Mouse (Mus musculus) adrenal gland (tissue): ENCODE data around the gene Gm44502.

Source experiments
- intact Hi-C: fragments of 180-260 bp; cut with DNase I; formaldehyde crosslinking; loops from one replicate; pipeline ENCODE4 v1.15.1; 2025

Gene Gm44502

DNA sequence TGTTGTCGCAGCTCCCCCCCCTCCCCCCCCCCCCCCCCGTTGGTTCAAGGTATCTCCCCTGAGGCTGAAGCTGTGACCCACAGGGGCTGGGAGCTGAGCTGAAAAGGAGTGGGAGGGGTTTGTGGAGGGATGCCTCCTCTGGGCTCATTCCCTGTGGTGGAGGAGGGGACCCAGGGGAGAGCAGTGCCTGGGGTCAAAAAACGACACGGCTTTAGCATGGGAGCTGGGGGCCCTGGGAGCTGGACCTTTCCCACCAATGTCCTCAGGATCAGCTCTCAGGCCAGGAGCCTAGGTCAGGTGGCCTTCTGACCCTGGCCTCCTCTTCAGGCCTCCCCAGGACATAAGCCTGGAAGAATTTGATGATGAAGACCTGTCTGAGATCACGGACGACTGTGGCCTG is 25.4 kb upstream of the Gm44502 start:
- intact Hi-C loops = no loop called here

- intact Hi-C loops = no loop called here
Measured at GRCm38 (mm10) chr15:89453865-89454478, 24.5 kb upstream of the Gm44502 start, which contains the start of gene Mapk8ip2. Gene Mapk8ip2 (plus strand): TSS chr15:89453913.

GRCm38 (mm10) chr15:89452906-89453864 is 23.7 kb upstream of the Gm44502 start:
- intact Hi-C loops = no loop called here

- intact Hi-C loops = no loop called here
Measured at GRCm38 (mm10) chr15:89442486-89443070, 13.1 kb upstream of the Gm44502 start.

DNA sequence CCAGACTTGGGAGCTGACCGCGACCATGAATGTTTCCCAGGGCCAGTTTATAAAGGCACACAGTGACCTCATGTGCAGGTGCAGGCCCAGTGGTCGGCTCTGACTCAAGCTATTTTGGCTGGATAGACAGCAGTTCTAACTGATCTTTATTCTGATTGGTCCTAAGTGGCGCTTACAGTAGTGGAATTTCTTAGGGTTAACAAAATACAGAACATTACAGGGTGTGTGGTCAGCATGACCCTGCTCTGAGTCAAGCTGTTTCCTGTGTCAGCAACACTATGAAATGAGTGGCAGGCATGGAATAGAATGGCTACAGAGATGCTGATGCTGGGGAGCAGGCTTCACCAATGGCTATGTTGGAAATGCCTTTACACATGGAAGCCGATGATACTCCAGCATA is 6.4 kb upstream of the Gm44502 start:
- intact Hi-C loops = no loop called here

DNA sequence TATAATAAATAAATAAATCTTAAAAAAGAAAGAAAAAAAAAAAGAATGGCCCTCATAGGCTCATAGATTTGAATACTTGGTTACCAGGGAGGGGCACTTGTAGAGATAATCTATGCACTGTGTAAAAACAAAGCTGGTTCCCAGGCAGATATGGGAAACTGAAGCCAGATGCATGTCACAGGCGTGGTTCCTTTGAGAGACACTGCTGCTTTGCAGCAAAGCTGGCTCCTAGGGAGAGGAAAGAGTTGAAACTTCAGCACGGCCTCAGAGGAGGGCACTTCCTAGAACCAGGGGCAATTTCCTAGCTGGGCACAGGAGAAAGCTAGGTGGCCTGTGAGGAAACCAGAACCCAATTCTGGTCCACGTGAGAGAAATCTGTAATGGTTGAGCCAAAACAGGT is 4.6 kb upstream of the Gm44502 start:
- intact Hi-C loops = loop anchor here (5.0 kb wide), 1 partner anchor 57 kb away; the partner anchor contains the start of genes Odf3b and Tymp

- intact Hi-C loops = loop anchor here (5.0 kb wide), 1 partner anchor 56 kb away; the partner anchor contains the start of genes Odf3b and Tymp
Measured at GRCm38 (mm10) chr15:89432946-89433345, 3.5 kb upstream of the Gm44502 start.

- intact Hi-C loops = loop anchor here (5.0 kb wide), 1 partner anchor 55 kb away; the partner anchor contains the start of genes Odf3b and Tymp
Measured at GRCm38 (mm10) chr15:89431806-89432205, 2.3 kb upstream of the Gm44502 start.

GRCm38 (mm10) chr15:89431271-89431670 is 1.8 kb upstream of the Gm44502 start:
- intact Hi-C loops = loop anchor here (5.0 kb wide), 1 partner anchor 54 kb away; the partner anchor contains the start of genes Odf3b and Tymp

- intact Hi-C loops = loop anchor here (5.0 kb wide), 1 partner anchor 53 kb away; the partner anchor contains the start of genes Odf3b and Tymp
Measured at GRCm38 (mm10) chr15:89430771-89431170, 1.3 kb upstream of the Gm44502 start.

GRCm38 (mm10) chr15:89430341-89430740 is 845 bp upstream of the Gm44502 start:
- intact Hi-C loops = loop anchor here (5.0 kb wide), 1 partner anchor 53 kb away; the partner anchor contains the start of genes Odf3b and Tymp

GRCm38 (mm10) chr15:89428821-89429351 is 610 bp downstream of the Gm44502 start:
- intact Hi-C loops = no loop called here

- intact Hi-C loops = no loop called here
Measured at GRCm38 (mm10) chr15:89428136-89428790, 1.2 kb downstream of the Gm44502 start.

DNA sequence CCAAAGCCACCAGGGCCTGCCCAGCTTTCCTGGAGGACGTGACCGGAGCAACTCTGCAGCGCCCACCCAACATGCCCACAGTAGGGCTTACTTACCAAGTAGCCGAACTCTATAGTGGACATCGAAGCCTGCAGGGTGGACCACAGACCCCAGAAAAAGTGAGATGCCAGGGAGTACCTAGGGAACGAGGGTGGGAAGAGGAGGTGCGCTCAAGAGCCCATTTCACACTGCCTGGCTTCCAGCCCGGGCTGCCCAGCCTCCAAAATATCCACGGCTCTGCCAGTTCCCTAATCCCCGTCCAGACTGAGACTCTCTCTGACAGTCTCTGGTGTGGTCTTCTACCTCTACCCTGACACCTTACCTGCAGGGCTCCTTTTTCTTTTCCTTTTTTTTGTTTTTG is 2.8 kb downstream of the Gm44502 start:
- intact Hi-C loops = no loop called here

GRCm38 (mm10) chr15:89425711-89426121 is 3.8 kb downstream of the Gm44502 start, which contains the start of gene Cpt1b:
Gene Cpt1b (minus strand): TSS chr15:89425863.
- intact Hi-C loops = no loop called here

DNA sequence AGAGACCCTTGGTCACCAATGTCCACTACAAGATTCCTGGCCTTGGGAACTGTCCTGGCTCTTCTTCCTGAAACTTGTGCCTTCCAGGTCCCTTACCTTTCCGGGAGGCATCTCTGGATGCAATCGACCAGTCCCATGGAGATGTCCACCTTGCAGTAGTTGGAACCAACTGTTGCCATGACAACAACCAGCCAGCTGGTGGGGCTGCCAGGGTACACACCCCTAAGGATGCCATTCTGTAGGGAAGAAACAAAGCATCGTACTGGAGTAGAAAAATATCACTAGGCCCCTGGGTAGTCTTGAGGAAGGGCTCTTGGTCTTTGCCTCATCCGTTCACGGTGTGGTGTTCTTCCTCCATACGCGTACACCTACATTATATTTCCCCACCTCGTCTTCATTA is 4.9 kb downstream of the Gm44502 start:
- intact Hi-C loops = no loop called here

- intact Hi-C loops = no loop called here
Measured at GRCm38 (mm10) chr15:89421938-89422337, 7.6 kb downstream of the Gm44502 start.

- intact Hi-C loops = no loop called here
Measured at GRCm38 (mm10) chr15:89415282-89415681, 14.2 kb downstream of the Gm44502 start.

- intact Hi-C loops = no loop called here
Measured at GRCm38 (mm10) chr15:89410118-89410517, 19.4 kb downstream of the Gm44502 start, which contains the start of gene Syce3. Gene Syce3 (minus strand): TSS chr15:89410503.

DNA sequence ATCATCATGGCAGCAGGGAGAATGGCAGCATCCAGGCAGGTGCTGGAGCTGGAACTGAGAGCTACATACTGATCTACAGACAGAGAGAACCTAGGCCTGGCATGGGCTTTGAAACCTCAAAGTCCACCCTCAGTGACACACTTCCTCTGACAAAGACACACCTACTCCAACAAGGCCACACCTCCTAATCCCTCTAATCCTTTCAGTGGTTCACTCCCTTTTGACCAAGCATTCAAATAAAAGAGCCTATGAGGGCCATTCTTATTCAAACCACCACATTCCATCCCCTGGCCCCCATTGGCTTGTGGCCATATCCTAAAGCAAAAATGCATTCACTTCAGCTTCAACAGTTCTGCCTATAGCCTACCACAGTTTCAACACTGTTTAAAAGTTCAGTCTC is 22.8 kb downstream of the Gm44502 start:
- intact Hi-C loops = no loop called here
